Mouse (Mus musculus) MEL (cell line): ENCODE measurements around the gene Trip11.

ENCODE experiments used
- CTCF ChIP-seq, 3 experiments: IDR thresholded peaks in 2 of 3; conservative IDR thresholded peaks in 1 of 3; 2 replicates each; pipeline ENCODE4 v1.5.1; 2011 to 2012; ENCODE audit warnings: low read length in 3 of 3, low read depth in 2 of 3, mild to moderate bottlenecking in 2 of 3, improper control_type of control experiment in 1 of 3, inconsistent platforms in 1 of 3, mixed read lengths in 1 of 3, moderate library complexity in 1 of 3; ENCODE audit not compliant: control insufficient read depth in 1 of 3, insufficient read depth in 1 of 3, poor library complexity in 1 of 3, severe bottlenecking in 1 of 3
- GATA1 ChIP-seq: IDR thresholded peaks from 2 replicates; pipeline ENCODE4 v1.6.1; 2011; ENCODE audit warnings: low read depth, low read length, improper control_type of control experiment
- POLR2A ChIP-seq, 2 experiments: IDR thresholded peaks; 2 replicates each; pipeline ENCODE4 v1.6.1; 2011 to 2012; ENCODE audit warnings: low read length in 2 of 2, mild to moderate bottlenecking in 2 of 2, control low read depth in 1 of 2, improper control_type of control experiment in 1 of 2, low read depth in 1 of 2, moderate library complexity in 1 of 2; ENCODE audit not compliant: control insufficient read depth in 1 of 2, insufficient read depth in 1 of 2, poor library complexity in 1 of 2
- ZMIZ1 ChIP-seq: IDR thresholded peaks from 2 replicates; pipeline ENCODE4 v1.6.1; 2012; ENCODE audit warnings: low read depth, mild to moderate bottlenecking, inconsistent platforms, low read length, improper control_type of control experiment, moderate library complexity

DNA sequence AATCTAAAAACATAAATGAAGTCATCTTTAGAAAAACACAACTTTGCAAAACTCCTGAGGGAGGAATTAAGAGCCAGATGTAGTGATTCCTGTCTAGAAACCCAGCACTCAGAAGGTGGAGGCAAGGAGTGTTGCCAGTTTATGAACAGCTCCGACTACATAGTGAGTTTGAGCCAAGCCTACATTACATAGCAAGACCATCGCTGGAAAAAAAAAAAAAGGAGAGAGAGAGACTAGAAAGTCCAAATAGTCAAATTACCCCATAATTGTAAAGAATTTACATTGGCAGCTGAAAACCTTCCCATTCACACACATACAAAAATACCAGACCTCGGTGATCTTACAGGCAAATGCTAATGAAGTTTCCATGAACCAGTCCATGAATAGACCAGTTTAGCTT is 123.8 kb downstream of the Trip11 start:
- TF ChIP-seq ZMIZ1 = no peak
- TF ChIP-seq GATA1 = no peak
- no peak for TF ChIP-seq CTCF (IDR thresholded peaks at IDR 0.05 in 2 of 3, conservative IDR thresholded peaks at IDR 0.05 in 1 of 3; ENCODE audit: control insufficient read depth in 1 of 3, insufficient read depth in 1 of 3, low read depth in 2 of 3, low read length in 3 of 3, poor library complexity in 1 of 3, severe bottlenecking in 1 of 3)
- no peak for TF ChIP-seq POLR2A (IDR thresholded peaks at IDR 0.05; ENCODE audit: control insufficient read depth in 1 of 2, insufficient read depth in 1 of 2, low read depth in 1 of 2, low read length in 2 of 2, poor library complexity in 1 of 2)
